In genomic region chr16:18453846-18454245, GRCm38 (mm10) we compare ENCODE assay signal across 14 mouse cellular contexts. TPM values are rescaled to one million over a fixed set of nuclear protein-coding genes. Genes with fewer than 3 reads are reported as not detected.
DNase-seq lines count a peak whose midpoint lies in the region; ATAC-seq lines count a peak whose summit lies in the region.
"Had no signal": no experiment of that assay in that cellular context is flagged by ENCODE, and none has a peak within 500 bp of the region (broad histone marks: within the 10 kb centered on the region; RNA-seq: fewer than 3 reads in every experiment).

No protein-coding gene starts in this region.

- no peaks in the 10 kb centered on the region for H3K9me3 ChIP-seq in heart, embryonic 13.5 days
- H3K9me3 ChIP-seq in heart, embryonic 10.5 days: no peaks in the 10 kb centered on the region

- peaks cover 10% of the 10 kb centered on the region for H3K4me1 ChIP-seq in heart, embryonic 13.5 days
- peaks cover 34% of the 10 kb centered on the region for H3K4me1 ChIP-seq in heart, embryonic 10.5 days

- no peak overlapping the region for H3K4me3 ChIP-seq in heart, embryonic 13.5 days
- no peak overlapping the region for H3K4me3 ChIP-seq in heart, embryonic 10.5 days
- H3K4me3 ChIP-seq: left cerebral cortex, adult 2 months had no signal

- no peak for ATAC-seq in heart, embryonic 13.5 days (ENCODE audit: extremely low read depth, insufficient number of reproducible peaks, low FRiP score, low TSS enrichment)

- no peak overlapping the region for H3K4me2 ChIP-seq in heart, embryonic 13.5 days
- H3K4me2 ChIP-seq: hindbrain, embryonic 14.5 days had no signal

- H3K9ac ChIP-seq in heart, embryonic 13.5 days: 0 out of 2 replicates have a peak overlapping the region, but pooled peaks have one; percentile 16
- H3K9ac ChIP-seq: hindbrain, embryonic 14.5 days had no signal

- H3K36me3 ChIP-seq in heart, embryonic 13.5 days: peaks cover 39% of the 10 kb centered on the region
- H3K36me3 ChIP-seq in heart, embryonic 10.5 days: peaks cover 38% of the 10 kb centered on the region

- 50% methylated on average over 5 of the region's 5 CpGs for WGBS in heart, embryonic 13.5 days
- 33% methylated on average over 5 of the region's 5 CpGs for WGBS in heart, embryonic 10.5 days

- DNase-seq in heart, embryonic 10.5 days (ENCODE audit: low spot score): no peak
- DNase-seq in 416B (ENCODE audit: low read depth): peak; percentile 30
- DNase-seq in embryo, embryonic 11 days: peak; percentile 32
- peak; percentile 50 for DNase-seq in kidney, postnatal 14 days
- no peak for DNase-seq in cerebellum, postnatal 10 days
- DNase-seq in spleen, adult 12 weeks (ENCODE audit: low spot score): no peak
- no peak for DNase-seq in right cerebral cortex, adult 2 months (ENCODE audit: low spot score in 2 of 2)
- DNase-seq: cerebellum, adult 11-12 months; liver; lung, adult 2 months; thymus, adult 2 months had no signal

- no peak overlapping the region for H3K27ac ChIP-seq in heart, embryonic 13.5 days (replicated peaks)
- no peak overlapping the region; the same call in 1 of the 2 replicates for H3K27ac ChIP-seq in heart, embryonic 10.5 days
- H3K27ac ChIP-seq: hindbrain, embryonic 14.5 days had no signal

- peaks cover 6% of the 10 kb centered on the region; the same call in 1 of the 2 replicates for H3K27me3 ChIP-seq in heart, embryonic 13.5 days (replicated peaks)
- peaks cover 14% of the 10 kb centered on the region for H3K27me3 ChIP-seq in heart, embryonic 10.5 days (ENCODE audit: insufficient read depth, poor library complexity, severe bottlenecking)

RNA-seq across cellular contexts. Expression of gene Comt, which starts 27.2 kb away (rescaled TPM):
- 101 and 108 TPM in 2 replicates for polyA plus RNA-seq in heart, embryonic 13.5 days (2015; fragmentation: Nextera tagmentation; extraction: Ambion mirVana)
- 83.5 and 102 TPM in 2 replicates for polyA plus RNA-seq in heart, embryonic 10.5 days (2016; fragmentation: Nextera tagmentation; extraction: Ambion mirVana)

RNA-seq across cellular contexts. Expression of gene Txnrd2, which starts 27.7 kb away (rescaled TPM):
- 34.5 and 37.4 TPM in 2 replicates for polyA plus RNA-seq in heart, embryonic 13.5 days (2015; fragmentation: Nextera tagmentation; extraction: Ambion mirVana)
- polyA plus RNA-seq in heart, embryonic 10.5 days (2016; fragmentation: Nextera tagmentation; extraction: Ambion mirVana): 40.1 and 47.7 TPM in 2 replicates

RNA-seq across cellular contexts. Expression of gene Gnb1l, which starts 44.7 kb away (rescaled TPM):
- polyA plus RNA-seq in heart, embryonic 13.5 days (2015; fragmentation: Nextera tagmentation; extraction: Ambion mirVana): 8.7 and 9.1 TPM in 2 replicates
- polyA plus RNA-seq in heart, embryonic 10.5 days (2016; fragmentation: Nextera tagmentation; extraction: Ambion mirVana): 10.8 and 17.1 TPM in 2 replicates

RNA-seq across cellular contexts. Expression of gene Rtl10, which starts 44.9 kb away (rescaled TPM):
- 1.5 and 1.7 TPM in 2 replicates for polyA plus RNA-seq in heart, embryonic 13.5 days (2015; fragmentation: Nextera tagmentation; extraction: Ambion mirVana)
- 1.3 and 1.6 TPM in 2 replicates for polyA plus RNA-seq in heart, embryonic 10.5 days (2016; fragmentation: Nextera tagmentation; extraction: Ambion mirVana)

Comparison
In these comparisons a context has a peak if more than half of its experiments do, and no peak if none do; other contexts are left out.
1. DNase-seq: peak in 416B (single experiment), embryo, embryonic 11 days (single experiment) and kidney, postnatal 14 days (single experiment); none in heart, embryonic 10.5 days (single experiment), cerebellum, postnatal 10 days (0 of 2), spleen, adult 12 weeks (single experiment) and right cerebral cortex, adult 2 months (0 of 2).